Mouse (Mus musculus) lung, postnatal 0 days (tissue): ENCODE data around the gene Dcun1d4.

Experiments used
- CTCF ChIP-seq: IDR thresholded peaks from 2 replicates; pipeline ENCODE4 v1.5.1; 2016; ENCODE audit warnings: antibody characterized with exemption, mild to moderate bottlenecking
- EP300 ChIP-seq: IDR thresholded peaks from 2 replicates; pipeline ENCODE4 v1.6.1; 2016; ENCODE audit warnings: antibody characterized with exemption, mild to moderate bottlenecking, control low read depth

- TF ChIP-seq CTCF (no peak), EP300 (no peak)
Observed at GRCm38 (mm10) chr5:73585212-73586115, 104.7 kb downstream of the Dcun1d4 start.
